Mouse (Mus musculus) limb, embryonic 13.5 days (tissue): ENCODE data around the gene Sptlc2. TPM values are rescaled to one million over a fixed set of nuclear protein-coding genes. Genes with fewer than 3 reads are reported as not detected.
"Not testable (repeated sequence)": the region's sequence is repeated elsewhere in the genome, so short reads cannot be mapped to it uniquely, and the experiment has no call there.

Source experiments
- ATAC-seq: fragments of 200-750 bp; cut with Nextera tagmentation; 2 replicates; pipeline ENCODE4 v1.8.0; 2017; ENCODE audit warnings: low read depth, moderate number of reproducible peaks, moderate TSS enrichment; ENCODE audit not compliant: low FRiP score
- H3K27ac ChIP-seq: fragments of 300-500 bp; sonication (generic); 2 replicates; pipeline ENCODE4 v1.5.1; 2015; ENCODE audit warnings: inconsistent platforms, mild to moderate bottlenecking, moderate library complexity
- H3K27me3 ChIP-seq: fragments of 300-500 bp; sonication (generic); 2 replicates; pipeline ENCODE4 v1.6.1; 2015; ENCODE audit warnings: mild to moderate bottlenecking, inconsistent platforms
- H3K36me3 ChIP-seq: fragments of 300-500 bp; sonication (generic); 2 replicates; pipeline ENCODE4 v1.6.1; 2015; ENCODE audit warnings: inconsistent platforms, mild to moderate bottlenecking, moderate library complexity
- H3K4me1 ChIP-seq: fragments of 300-500 bp; sonication (generic); 2 replicates; pipeline ENCODE4 v1.6.1; 2015; ENCODE audit warnings: inconsistent platforms
- H3K4me2 ChIP-seq: fragments of 300-500 bp; sonication (generic); replicated peaks from 2 replicates; pipeline ENCODE4 v1.6.1; 2015; ENCODE audit warnings: inconsistent platforms, mild to moderate bottlenecking, moderate library complexity
- H3K4me3 ChIP-seq: fragments of 300-500 bp; sonication (generic); 2 replicates; pipeline ENCODE4 v1.5.1; 2015; ENCODE audit warnings: moderate library complexity, mild to moderate bottlenecking, inconsistent platforms
- H3K9ac ChIP-seq: fragments of 300-500 bp; sonication (generic); 2 replicates; pipeline ENCODE4 v1.6.1; 2015; ENCODE audit warnings: mild to moderate bottlenecking, inconsistent platforms
- H3K9me3 ChIP-seq: fragments of 300-500 bp; sonication (generic); 2 replicates; pipeline ENCODE4 v1.6.1; 2016; ENCODE audit warnings: inconsistent platforms
- WGBS: fragments of 180-500 bp; shearing (Covaris S2); methylation state at CpG from one replicate; pipeline ENCODE4 v1.1.7; 2015; 5-methylcytosine and 5-hydroxymethylcytosine counted together
- polyA plus RNA-seq: library from polyadenylated mRNA; unstranded; fragments of >200 nt; fragmentation: Nextera tagmentation; extraction: Ambion mirVana; gene quantifications from 2 replicates; pipeline ENCODE4 v1.2.1, GENCODE M21; 2015

The Sptlc2 gene
- polyA plus RNA-seq, 1 experiment from 2014 or later: 78.7 TPM

DNA sequence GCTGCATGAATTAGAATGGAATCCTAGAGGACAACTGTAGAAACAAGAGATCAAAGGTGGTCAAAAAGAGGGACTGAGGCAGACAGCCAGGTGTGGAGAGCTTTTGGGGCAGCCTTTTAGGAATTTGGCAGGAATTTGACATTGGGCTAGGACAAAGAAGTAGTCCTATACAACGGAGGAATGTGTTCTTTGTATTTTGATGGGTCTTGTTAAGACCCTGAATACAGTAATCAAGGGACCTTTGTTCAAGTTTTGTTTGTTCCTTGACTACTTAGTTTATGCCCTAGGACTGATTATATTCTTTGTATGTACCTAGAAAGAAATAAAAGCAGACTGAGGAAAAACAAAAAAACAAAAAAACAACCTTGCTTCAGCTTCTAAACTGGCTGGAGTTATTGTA, 70.2 kb downstream of the Sptlc2 start:
- 79% methylated on average over 1 of the region's 1 CpGs for WGBS
- Histone ChIP-seq H3K27ac (no peak overlapping the region), H3K27me3 (no peaks in the 10 kb centered on the region), H3K4me1 (no peaks in the 10 kb centered on the region), H3K36me3 (peaks cover 23% of the 10 kb centered on the region; the same call in 1 of the 2 replicates), H3K9me3 (no peaks in the 10 kb centered on the region), H3K9ac (no peak overlapping the region), H3K4me2 (no peak overlapping the region), H3K4me3 (no peak overlapping the region)
- no peak for ATAC-seq

DNA sequence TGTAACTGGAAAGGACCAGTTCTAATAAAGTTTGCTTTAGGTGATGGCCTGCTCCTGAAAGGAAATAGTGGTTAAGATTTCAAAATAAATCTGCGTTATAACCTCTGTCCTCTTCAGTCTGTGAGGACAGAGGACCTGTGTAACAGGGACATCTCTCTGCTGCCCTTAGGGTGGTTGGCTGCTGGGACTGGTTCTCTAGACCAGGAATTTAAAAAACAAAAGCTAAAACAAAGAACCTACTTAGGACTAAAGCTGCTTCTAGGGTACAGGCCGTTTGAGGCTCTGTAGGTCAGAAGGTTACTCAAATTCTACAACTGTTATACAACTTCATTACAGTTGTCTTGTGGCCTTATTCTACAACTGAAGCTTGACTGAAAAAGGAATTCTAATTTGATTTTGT, 75.1 kb downstream of the Sptlc2 start:
- H3K36me3 ChIP-seq: peaks cover 54% of the 10 kb centered on the region
- WGBS: 76% methylated on average over 2 of the region's 2 CpGs
- H3K27me3 ChIP-seq: no peaks in the 10 kb centered on the region
- no peak overlapping the region for H3K4me3 ChIP-seq
- no peak overlapping the region for H3K9ac ChIP-seq
- no peak overlapping the region for H3K4me2 ChIP-seq
- no peak overlapping the region for H3K27ac ChIP-seq
- no peaks in the 10 kb centered on the region for H3K9me3 ChIP-seq
- H3K4me1 ChIP-seq: no peaks in the 10 kb centered on the region
- no peak for ATAC-seq

DNA sequence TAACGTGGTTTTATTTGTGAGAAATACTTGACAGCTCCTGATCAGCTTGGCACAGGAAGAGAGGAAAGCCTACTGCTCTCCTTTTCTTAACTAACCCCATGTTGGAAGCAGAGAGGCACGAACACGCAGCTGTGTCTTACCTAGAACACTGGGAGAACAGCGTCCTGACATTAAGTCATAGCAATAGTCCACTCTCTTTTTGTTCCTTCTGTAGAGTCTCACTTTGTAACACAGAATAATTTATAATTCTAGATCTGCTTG, 81.6 kb downstream of the Sptlc2 start:
- not testable (repeated sequence) for H3K4me3 ChIP-seq, ATAC-seq, H3K4me2 ChIP-seq, H3K27me3 ChIP-seq, H3K9me3 ChIP-seq, H3K27ac ChIP-seq, H3K9ac ChIP-seq
- 60% methylated on average over 4 of the region's 4 CpGs for WGBS
- peaks cover 10% of the 10 kb centered on the region for H3K4me1 ChIP-seq
- peaks cover 31% of the 10 kb centered on the region for H3K36me3 ChIP-seq

DNA sequence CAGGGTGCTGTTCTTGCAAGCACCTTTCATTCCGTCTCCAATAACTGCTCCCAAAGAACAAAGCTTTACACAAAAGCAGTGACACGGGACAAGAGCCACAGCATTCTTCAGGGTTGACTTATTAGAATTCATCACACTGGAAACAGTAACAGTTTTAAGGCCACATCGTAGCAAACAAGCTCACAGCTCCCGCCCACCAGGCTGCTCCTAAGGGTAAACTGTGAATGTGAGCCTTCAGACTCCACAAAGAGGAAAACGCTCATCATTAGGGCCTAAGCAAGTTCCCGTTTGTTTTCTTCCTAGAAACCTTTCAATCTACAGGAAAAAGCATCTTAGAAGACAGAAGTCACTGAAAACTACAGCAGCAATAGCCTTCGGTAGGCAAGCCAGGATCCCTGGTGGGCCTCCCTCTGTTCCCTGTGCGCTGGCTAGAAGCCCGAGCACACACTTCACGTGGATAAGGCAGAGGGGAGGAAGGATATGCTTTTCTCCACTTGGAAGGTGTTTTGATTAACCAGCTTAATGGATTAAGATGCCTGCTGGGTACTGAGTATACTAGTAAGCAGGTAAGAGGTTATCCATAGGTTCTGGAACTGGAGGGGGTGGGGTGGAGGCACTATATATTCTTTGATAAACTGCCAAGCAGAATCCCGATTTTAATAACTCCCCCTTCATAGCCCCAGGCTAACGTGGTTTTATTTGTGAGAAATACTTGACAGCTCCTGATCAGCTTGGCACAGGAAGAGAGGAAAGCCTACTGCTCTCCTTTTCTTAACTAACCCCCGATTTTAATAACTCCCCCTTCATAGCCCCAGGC, 82.2 kb downstream of the Sptlc2 start:
- peaks cover 29% of the 10 kb centered on the region for H3K36me3 ChIP-seq
- H3K9me3 ChIP-seq: no peaks in the 10 kb centered on the region
- WGBS: 35% methylated on average over 13 of the region's 13 CpGs
- no peak overlapping the region; the same call in 1 of the 2 replicates for H3K4me2 ChIP-seq
- ATAC-seq: peak; percentile 15; the same call in 1 of the 2 replicates
- peaks cover 10% of the 10 kb centered on the region for H3K27me3 ChIP-seq
- no peak overlapping the region for H3K27ac ChIP-seq
- H3K4me1 ChIP-seq: peaks cover 10% of the 10 kb centered on the region
- no peak overlapping the region for H3K9ac ChIP-seq
- no peak overlapping the region for H3K4me3 ChIP-seq

DNA sequence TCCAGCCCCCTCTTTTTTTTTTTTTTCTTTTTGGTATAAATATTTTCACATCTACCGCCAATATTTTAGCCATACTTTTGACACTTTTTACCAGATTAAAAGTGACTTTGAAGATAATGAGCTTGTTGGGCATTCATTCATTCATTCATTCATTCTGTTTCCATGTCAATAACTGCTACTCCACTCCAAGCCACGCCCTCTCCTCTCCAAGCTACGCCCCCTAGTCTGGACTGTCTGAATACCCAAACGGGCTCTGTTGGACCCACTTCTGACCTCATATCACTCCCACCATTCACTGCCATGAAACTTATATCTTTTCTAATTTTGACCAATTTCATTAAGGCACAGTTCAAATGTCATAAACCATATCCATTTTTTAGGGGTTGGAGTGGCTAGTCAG, 87.0 kb downstream of the Sptlc2 start:
- H3K27ac ChIP-seq: no peak overlapping the region
- no peak overlapping the region for H3K4me3 ChIP-seq
- no peaks in the 10 kb centered on the region for H3K9me3 ChIP-seq
- peaks cover 40% of the 10 kb centered on the region for H3K27me3 ChIP-seq
- 50% methylated on average over 4 of the region's 4 CpGs for WGBS
- H3K4me1 ChIP-seq: peaks cover 26% of the 10 kb centered on the region
- H3K36me3 ChIP-seq: no peaks in the 10 kb centered on the region
- H3K4me2 ChIP-seq: no peak overlapping the region
- no peak for ATAC-seq
- H3K9ac ChIP-seq: no peak overlapping the region

DNA sequence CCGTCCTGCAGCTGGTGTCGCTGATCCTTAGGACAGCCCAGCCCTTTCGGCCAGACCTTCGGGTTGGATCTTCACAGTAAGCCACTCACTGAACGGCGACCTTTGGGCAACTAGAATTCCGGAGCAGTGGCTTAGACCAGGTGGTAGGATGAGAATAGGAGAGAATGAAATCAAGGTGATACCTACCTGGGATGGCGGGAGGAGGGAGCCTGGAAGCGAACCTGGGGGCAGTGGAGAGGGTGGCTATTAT, 87.8 kb downstream of the Sptlc2 start:
- Histone ChIP-seq H3K4me2 (peak overlapping the region; percentile 97), H3K27me3 (peaks cover 40% of the 10 kb centered on the region), H3K9ac (peak overlapping the region; percentile 78), H3K36me3 (no peaks in the 10 kb centered on the region), H3K27ac (no peak overlapping the region), H3K9me3 (no peaks in the 10 kb centered on the region), H3K4me1 (peaks cover 17% of the 10 kb centered on the region; the same call in 1 of the 2 replicates), H3K4me3 (peak overlapping the region; percentile 77)
- 0% methylated on average over 9 of the region's 9 CpGs for WGBS
- peak; percentile 21; the same call in 1 of the 2 replicates for ATAC-seq

DNA sequence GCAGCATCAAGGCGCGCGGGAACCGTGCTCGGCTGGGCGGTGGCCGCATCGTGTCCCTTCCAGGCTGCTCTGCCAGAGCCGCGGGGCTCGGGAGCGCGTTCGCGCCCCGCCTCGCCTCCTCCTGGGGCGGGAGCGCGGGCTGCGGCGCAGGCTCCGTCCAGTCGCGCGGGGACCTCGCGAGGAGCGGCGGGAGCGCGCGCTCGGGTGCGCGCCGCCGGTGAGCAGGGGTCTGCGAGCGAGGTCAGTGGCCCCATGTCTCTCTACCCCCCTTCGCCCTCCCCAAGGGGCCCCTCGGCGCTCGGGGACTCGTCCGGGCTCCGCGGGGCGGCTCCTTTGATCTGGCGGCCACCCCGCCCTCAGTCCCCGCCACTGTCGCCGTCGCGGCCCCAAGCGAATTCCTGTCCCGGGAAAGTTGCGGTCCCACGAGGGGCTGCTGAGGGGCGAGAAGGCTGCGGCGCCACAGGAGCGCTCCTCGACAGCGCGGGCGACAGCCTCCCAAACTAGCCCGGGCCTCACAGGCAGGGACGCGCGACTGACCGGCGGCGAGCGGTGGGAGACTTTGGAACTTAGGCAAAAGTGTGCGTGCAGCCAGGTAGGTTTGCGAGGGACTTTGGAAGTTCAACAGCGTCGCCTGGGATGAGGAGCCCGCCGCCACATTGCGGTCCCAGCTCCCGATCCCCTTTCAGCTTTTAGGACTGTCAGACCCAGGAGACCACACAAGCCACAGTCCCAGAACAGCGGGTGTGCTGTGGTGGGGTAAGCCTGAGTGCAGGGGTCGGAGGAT, 88.3 kb downstream of the Sptlc2 start, which contains the start of gene Ism2:
Gene Ism2 (minus strand): TSS at position 49 of the 784 bp plus-strand sequence.
- ATAC-seq: peak; percentile 80
- H3K4me3 ChIP-seq: peak within 1 kb of the TSS; percentile 77
- H3K27me3 ChIP-seq: peaks cover 40% of the 10 kb centered on the region
- WGBS: under 1% methylated on average over 70 of the region's 86 CpGs
- no peaks in the 10 kb centered on the region for H3K9me3 ChIP-seq
- H3K9ac ChIP-seq: peak within 1 kb of the TSS; percentile 78
- H3K36me3 ChIP-seq: no peaks in the 10 kb centered on the region
- peak within 1 kb of the TSS; percentile 97 for H3K4me2 ChIP-seq
- H3K4me1 ChIP-seq: peaks cover 16% of the 10 kb centered on the region; the same call in 1 of the 2 replicates
- H3K27ac ChIP-seq: no peak within 1 kb of the TSS

DNA sequence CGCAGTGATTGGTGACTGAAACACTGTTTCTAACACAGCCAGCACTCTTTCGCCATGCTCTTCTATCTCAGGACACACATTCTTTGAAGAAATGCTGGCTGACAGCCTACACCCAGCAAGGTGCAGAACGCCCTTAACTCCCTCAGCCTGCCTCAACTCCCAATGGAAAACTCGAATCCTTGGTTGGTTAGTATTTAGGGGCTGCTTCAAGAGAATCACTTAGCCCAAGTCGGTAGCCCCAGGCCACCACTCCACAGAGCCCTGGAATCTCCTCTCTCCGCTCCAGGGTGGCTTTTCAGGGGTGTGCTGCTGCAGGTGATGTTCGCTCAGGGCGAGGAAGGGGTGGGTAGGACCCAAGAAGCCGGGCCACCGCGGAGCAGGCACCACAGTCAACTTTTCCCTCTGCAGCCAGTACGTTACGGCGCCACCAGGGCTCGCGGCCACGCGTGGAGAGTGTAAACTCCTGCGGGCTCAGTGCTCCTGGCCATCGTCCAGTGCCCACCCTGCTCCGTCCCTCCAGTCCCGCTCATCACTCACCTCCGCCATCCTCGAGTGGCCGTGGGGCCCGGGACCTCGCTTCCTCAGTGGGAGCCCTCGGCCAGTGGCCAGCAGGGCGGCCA, 89.0 kb downstream of the Sptlc2 start:
- Histone ChIP-seq H3K4me3 (peak overlapping the region; percentile 77), H3K9me3 (no peaks in the 10 kb centered on the region), H3K4me1 (peaks cover 16% of the 10 kb centered on the region; the same call in 1 of the 2 replicates), H3K36me3 (no peaks in the 10 kb centered on the region), H3K27ac (no peak overlapping the region), H3K27me3 (peaks cover 40% of the 10 kb centered on the region), H3K4me2 (peak overlapping the region; percentile 97), H3K9ac (peak overlapping the region; percentile 78)
- ATAC-seq: peak; percentile 41
- WGBS: 7% methylated on average over 29 of the region's 29 CpGs

DNA sequence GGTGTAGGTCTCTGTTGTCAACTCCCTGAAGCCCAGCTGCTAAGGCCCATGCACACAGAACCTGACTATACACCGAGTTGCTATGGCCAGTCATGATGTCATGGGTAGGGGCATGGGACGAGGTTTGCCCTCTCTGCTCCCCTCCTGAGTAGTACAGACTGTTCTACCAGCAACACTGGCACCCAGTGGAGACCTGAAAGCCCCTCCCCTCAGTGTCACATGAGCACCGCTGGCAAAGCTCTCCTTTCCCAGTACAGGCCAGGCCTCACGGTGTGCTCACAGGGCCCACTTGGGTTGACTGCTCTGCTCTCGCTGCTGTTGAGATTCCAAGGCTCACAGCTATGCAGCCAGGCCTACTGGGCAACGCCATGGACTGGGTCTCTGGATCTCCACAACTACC, 94.2 kb downstream of the Sptlc2 start:
- WGBS: 74% methylated on average over 6 of the region's 6 CpGs
- no peak for ATAC-seq

DNA sequence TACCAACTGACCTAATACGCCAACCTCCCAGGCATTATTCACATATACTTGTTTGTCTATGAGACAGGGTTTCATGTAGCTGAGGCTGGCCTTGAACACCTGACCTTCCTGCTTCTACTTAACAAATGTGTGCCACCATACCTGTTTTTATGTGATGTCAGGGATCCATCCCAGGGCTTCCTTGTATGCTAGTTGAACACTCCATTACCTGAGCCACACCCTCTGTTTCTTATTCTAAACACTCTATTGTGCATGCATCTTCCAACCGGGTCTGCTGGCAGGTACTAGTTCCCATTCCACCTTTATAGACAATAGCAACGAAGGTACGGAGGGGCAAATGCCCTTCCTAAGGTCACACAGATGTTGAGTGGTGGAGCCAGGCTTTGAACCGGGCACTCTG, 99.1 kb downstream of the Sptlc2 start:
- Histone ChIP-seq H3K27me3 (no peaks in the 10 kb centered on the region), H3K36me3 (no peaks in the 10 kb centered on the region), H3K27ac (no peak overlapping the region), H3K4me1 (no peaks in the 10 kb centered on the region), H3K9ac (no peak overlapping the region), H3K4me2 (no peak overlapping the region), H3K4me3 (no peak overlapping the region), H3K9me3 (no peaks in the 10 kb centered on the region)
- WGBS: 94% methylated on average over 5 of the region's 5 CpGs
- ATAC-seq: no peak

More for the DNA sequence above, 94.2 kb downstream of the Sptlc2 start:
- H3K4me3 ChIP-seq: no peak overlapping the region
- peaks cover 9% of the 10 kb centered on the region for H3K27me3 ChIP-seq
- no peaks in the 10 kb centered on the region for H3K36me3 ChIP-seq
- no peaks in the 10 kb centered on the region for H3K9me3 ChIP-seq
- H3K4me2 ChIP-seq: no peak overlapping the region
- H3K27ac ChIP-seq: no peak overlapping the region
- H3K9ac ChIP-seq: no peak overlapping the region
- 0 out of 2 replicates have a peak, but pooled peaks cover 1% of the 10 kb centered on the region for H3K4me1 ChIP-seq

DNA sequence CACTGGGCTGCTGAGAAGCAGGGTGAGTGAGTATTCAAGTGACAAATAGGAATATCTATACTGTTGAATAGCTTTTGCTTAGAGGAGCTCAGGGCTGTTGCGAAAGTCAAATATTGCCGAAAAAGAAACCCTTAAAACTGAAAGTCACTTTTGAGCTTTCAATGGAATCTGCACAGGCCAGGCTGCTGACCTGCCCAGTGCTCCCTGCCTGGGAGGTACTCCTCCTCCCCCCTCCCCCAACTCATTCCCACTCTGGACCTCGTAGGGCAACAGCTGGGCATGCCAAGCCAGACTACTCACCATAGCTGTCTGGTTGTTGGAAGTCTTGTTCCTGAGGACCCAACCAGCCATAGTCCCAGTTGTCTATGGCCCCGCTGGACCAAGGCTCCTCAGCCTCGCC, 103.4 kb downstream of the Sptlc2 start:
- H3K9ac ChIP-seq: no peak overlapping the region
- no peak overlapping the region for H3K4me3 ChIP-seq
- no peaks in the 10 kb centered on the region for H3K36me3 ChIP-seq
- no peaks in the 10 kb centered on the region for H3K9me3 ChIP-seq
- WGBS: 79% methylated on average over 5 of the region's 5 CpGs
- H3K4me2 ChIP-seq: no peak overlapping the region
- no peak for ATAC-seq
- no peaks in the 10 kb centered on the region for H3K27me3 ChIP-seq
- H3K27ac ChIP-seq: no peak overlapping the region
- no peaks in the 10 kb centered on the region for H3K4me1 ChIP-seq

DNA sequence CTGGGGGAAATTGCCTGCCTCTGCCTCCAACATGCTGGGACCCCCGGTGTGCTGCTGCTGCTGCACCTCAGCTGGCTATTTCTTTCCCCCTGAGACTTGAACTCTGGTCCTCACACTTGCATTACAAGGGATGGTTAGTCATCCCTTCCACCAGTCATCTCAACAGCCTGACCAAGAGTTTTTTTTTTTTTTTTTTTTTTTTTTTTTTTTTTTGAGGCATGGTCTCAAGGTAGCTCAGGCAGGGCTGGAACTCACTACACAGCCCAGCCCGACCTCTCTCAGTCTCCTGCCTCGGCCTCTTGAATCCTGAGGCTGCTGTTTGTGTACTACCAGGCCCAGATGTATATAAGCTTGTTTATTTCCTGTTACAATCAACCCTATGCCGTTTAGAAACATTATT, 103.9 kb downstream of the Sptlc2 start:
- WGBS: 74% methylated on average over 4 of the region's 4 CpGs
- ATAC-seq: no peak
- Histone ChIP-seq H3K9me3 (no peaks in the 10 kb centered on the region), H3K9ac (no peak overlapping the region), H3K27me3 (no peaks in the 10 kb centered on the region), H3K4me1 (no peaks in the 10 kb centered on the region), H3K27ac (no peak overlapping the region), H3K4me2 (no peak overlapping the region), H3K4me3 (no peak overlapping the region), H3K36me3 (no peaks in the 10 kb centered on the region)
